In the genomic region with DNA sequence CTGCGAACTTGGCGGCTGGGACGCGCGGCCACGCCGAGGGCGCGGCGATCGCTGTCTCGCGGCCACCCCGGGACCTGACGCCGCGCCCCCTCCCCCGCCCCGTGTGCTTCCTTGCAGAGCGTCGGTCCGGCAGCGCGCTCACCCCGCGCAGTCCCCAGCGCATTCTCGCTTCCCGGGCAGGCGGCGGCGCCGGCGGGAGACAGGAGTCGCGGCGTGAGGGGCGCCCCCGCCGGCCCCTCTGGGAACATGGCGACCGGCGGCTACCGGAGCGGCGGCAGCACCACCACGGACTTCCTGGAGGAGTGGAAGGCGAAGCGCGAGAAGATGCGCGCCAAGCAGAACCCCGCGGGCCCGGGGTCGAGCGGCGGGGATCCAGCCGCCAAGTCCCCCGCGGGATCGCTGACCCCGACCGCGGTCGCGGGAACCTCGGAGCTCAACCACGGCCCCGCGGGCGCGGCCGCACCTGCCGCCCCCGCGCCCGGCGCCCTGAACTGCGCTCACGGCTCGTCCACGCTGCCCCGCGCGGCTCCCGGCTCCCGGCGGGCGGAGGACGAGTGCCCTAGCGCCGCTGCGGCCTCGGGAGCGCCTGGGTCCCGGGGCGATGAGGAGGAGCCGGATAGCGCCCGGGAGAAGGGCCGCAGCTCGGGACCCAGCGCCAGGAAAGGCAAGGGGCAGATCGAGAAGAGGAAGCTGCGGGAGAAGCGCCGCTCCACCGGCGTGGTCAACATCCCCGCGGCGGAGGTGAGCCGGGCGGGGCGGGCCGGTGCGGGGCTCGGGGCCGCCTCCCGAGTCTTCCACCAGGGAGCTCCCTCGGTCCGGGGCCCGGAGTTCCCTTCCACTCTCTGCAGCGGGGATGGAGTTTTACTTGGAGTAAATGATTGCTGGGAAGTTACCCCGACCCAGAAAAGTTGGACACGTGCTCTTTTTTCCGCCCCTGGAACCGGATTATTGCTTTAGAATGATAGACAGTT, we compare ENCODE assay signal across 8 mouse cellular contexts. TPM values are rescaled to one million over a fixed set of nuclear protein-coding genes. Genes with fewer than 3 reads are reported as not detected.
DNase-seq lines count a peak whose midpoint lies in the region; ATAC-seq and TF ChIP-seq lines count a peak whose summit lies in the region.

No protein-coding gene starts in this region.

- peak overlapping the region; percentile 97 for H3K4me2 ChIP-seq in embryonic facial prominence, embryonic 11.5 days (ENCODE audit: low read depth, low read length)
- peak overlapping the region; percentile 83 for H3K4me2 ChIP-seq in heart, embryonic 13.5 days
- peak overlapping the region; percentile 79 for H3K4me2 ChIP-seq in kidney, embryonic 15.5 days

- H3K36me3 ChIP-seq in embryonic facial prominence, embryonic 11.5 days (replicated peaks; ENCODE audit: control insufficient read depth, insufficient read depth, low read depth, low read length): no peaks in the 10 kb centered on the region
- H3K36me3 ChIP-seq in heart, embryonic 13.5 days: peaks cover 19% of the 10 kb centered on the region
- peaks cover 5% of the 10 kb centered on the region; the same call in 1 of the 2 replicates for H3K36me3 ChIP-seq in kidney, embryonic 15.5 days

- no peak for TF ChIP-seq POLR2A in lung, adult 2 months (IDR thresholded peaks at IDR 0.05; ENCODE audit: borderline replicate concordance, extremely low read depth, low read depth, low read length)

- H3K4me1 ChIP-seq in embryonic facial prominence, embryonic 11.5 days (ENCODE audit: control insufficient read depth, insufficient read depth, low read length): no peaks in the 10 kb centered on the region
- H3K4me1 ChIP-seq in heart, embryonic 13.5 days: peaks cover 33% of the 10 kb centered on the region
- peaks cover 35% of the 10 kb centered on the region for H3K4me1 ChIP-seq in kidney, embryonic 15.5 days
- H3K4me1 ChIP-seq in lung, adult 2 months (ENCODE audit: control insufficient read depth, insufficient read depth, low read length): 0 out of 2 replicates have a peak, but pooled peaks cover 2% of the 10 kb centered on the region

- peak; percentile 24 for DNase-seq in CD4-positive, CD25-positive, alpha-beta regulatory T cell, adult 2 months (ENCODE audit: low read depth, low spot score)
- peak; percentile 75 for DNase-seq in adrenal gland, postnatal 14 days
- DNase-seq in embryonic facial prominence, embryonic 11.5 days (ENCODE audit: low spot score): peak; percentile 70
- DNase-seq in lung, adult 2 months: peak; percentile 65
- peak; percentile 36 for DNase-seq in ovary, adult 18-20 months (ENCODE audit: low spot score)

- peak overlapping the region; percentile 76 for H3K9ac ChIP-seq in embryonic facial prominence, embryonic 11.5 days (replicated peaks; ENCODE audit: low read length)
- H3K9ac ChIP-seq in heart, embryonic 13.5 days: peak overlapping the region; percentile 93
- H3K9ac ChIP-seq in kidney, embryonic 15.5 days: peak overlapping the region; percentile 88

- peaks cover 2% of the 10 kb centered on the region; the same call in 1 of the 2 replicates for H3K27me3 ChIP-seq in embryonic facial prominence, embryonic 11.5 days (ENCODE audit: control insufficient read depth, insufficient read depth, low read length)
- peaks cover 15% of the 10 kb centered on the region for H3K27me3 ChIP-seq in heart, embryonic 13.5 days (replicated peaks)
- H3K27me3 ChIP-seq in kidney, embryonic 15.5 days: peaks cover 15% of the 10 kb centered on the region

- peak overlapping the region; percentile 35; the same call in 1 of the 2 replicates for H3K27ac ChIP-seq in embryonic facial prominence, embryonic 11.5 days (replicated peaks; ENCODE audit: low read depth, low read length)
- peak overlapping the region; percentile 90 for H3K27ac ChIP-seq in heart, embryonic 13.5 days (replicated peaks)
- H3K27ac ChIP-seq in kidney, embryonic 15.5 days: peak overlapping the region; percentile 93

- under 1% methylated on average over 100 of the region's 129 CpGs for WGBS in embryonic facial prominence, embryonic 11.5 days
- WGBS in heart, embryonic 13.5 days: under 1% methylated on average over 98 of the region's 129 CpGs
- WGBS in kidney, embryonic 15.5 days: 1% methylated on average over 124 of the region's 129 CpGs
- 1% methylated on average over 110 of the region's 129 CpGs for WGBS in lung, adult 2 months

- H3K9me3 ChIP-seq in embryonic facial prominence, embryonic 11.5 days (replicated peaks; ENCODE audit: control insufficient read depth, low read length): no peaks in the 10 kb centered on the region
- no peaks in the 10 kb centered on the region for H3K9me3 ChIP-seq in heart, embryonic 13.5 days
- H3K9me3 ChIP-seq in kidney, embryonic 15.5 days (replicated peaks): no peaks in the 10 kb centered on the region

- ATAC-seq in embryonic facial prominence, embryonic 11.5 days (replicated peaks; ENCODE audit: insufficient number of reproducible peaks, low FRiP score, low TSS enrichment, low read depth): peak; percentile 51
- ATAC-seq in heart, embryonic 13.5 days (ENCODE audit: extremely low read depth, insufficient number of reproducible peaks, low FRiP score, low TSS enrichment): peak; percentile 14
- peak; percentile 61 for ATAC-seq in kidney, embryonic 15.5 days (replicated peaks; ENCODE audit: low FRiP score)
- no peak for ATAC-seq in megakaryocyte-erythroid progenitor cell, adult 5-6 weeks (replicated peaks; ENCODE audit: low FRiP score, low TSS enrichment, poor library complexity, severe bottlenecking)

- TF ChIP-seq CTCF in lung, adult 2 months (IDR thresholded peaks at IDR 0.05; ENCODE audit: insufficient read depth, low read length): no peak

- peak overlapping the region; percentile 81 for H3K4me3 ChIP-seq in embryonic facial prominence, embryonic 11.5 days (ENCODE audit: low read depth, low read length)
- H3K4me3 ChIP-seq in heart, embryonic 13.5 days: peak overlapping the region; percentile 82
- peak overlapping the region; percentile 94 for H3K4me3 ChIP-seq in kidney, embryonic 15.5 days (replicated peaks)
- H3K4me3 ChIP-seq in lung, adult 2 months (replicated peaks; ENCODE audit: extremely low read depth, low read depth, low read length): peak overlapping the region; percentile 88

RNA-seq across cellular contexts. Expression of a gene that starts 0.9 kb away (rescaled TPM):
- 10.1 and 10.9 TPM in 2 replicates for total RNA-seq in adrenal gland, postnatal 14 days (2021)
- polyA plus RNA-seq in embryonic facial prominence, embryonic 11.5 days (2014; fragmentation: Nextera tagmentation; extraction: Ambion mirVana): 11.6 TPM in 2 replicates
- polyA plus RNA-seq in heart, embryonic 13.5 days (2015; fragmentation: Nextera tagmentation; extraction: Ambion mirVana): 9.9 and 10.3 TPM in 2 replicates
- 16.5 and 17.5 TPM in 2 replicates for polyA plus RNA-seq in kidney, embryonic 15.5 days (2015; fragmentation: Nextera tagmentation; extraction: Ambion mirVana)
- 12.9 and 23.8 TPM in 2 replicates for polyA plus RNA-seq in lung, adult 2 months (2012; rRNA removed)
- not detected in 2 replicates for total RNA-seq in megakaryocyte-erythroid progenitor cell, adult 5-6 weeks (2014; fragmentation: Nextera tagmentation)
- total RNA-seq in megakaryocyte-erythroid progenitor cell, adult 5-6 weeks (2017): not detected in 2 replicates

Comparison
In these comparisons a context has a peak if more than half of its experiments do, and no peak if none do; other contexts are left out.
1. DNase-seq: peak in every context shown above with its lines; median percentile 75 in adrenal gland, postnatal 14 days; 70 in embryonic facial prominence, embryonic 11.5 days; 65 in lung, adult 2 months; 36 in ovary, adult 18-20 months; 24 in CD4-positive, CD25-positive, alpha-beta regulatory T cell, adult 2 months.
2. H3K27ac ChIP-seq: peak in every context shown above with its lines; median percentile 93 in kidney, embryonic 15.5 days; 90 in heart, embryonic 13.5 days; 35 in embryonic facial prominence, embryonic 11.5 days.